Mouse (Mus musculus) heart, embryonic 14.5 days (tissue): ENCODE measurements around the gene Oog3. TPM values are rescaled to one million over a fixed set of nuclear protein-coding genes. Genes with fewer than 3 reads are reported as not detected.

Source experiments
- ATAC-seq: fragments of 200-750 bp; cut with Nextera tagmentation; 2 replicates; pipeline ENCODE4 v1.8.0; 2017; ENCODE audit warnings: low read depth, moderate TSS enrichment; ENCODE audit not compliant: insufficient number of reproducible peaks, insufficient read depth, low FRiP score
- H3K27ac ChIP-seq, 2 experiments: fragments of 200-500 bp in 1 of 2; fragments of 300-500 bp in 1 of 2; sonication (generic) in 1 of 2; replicated peaks in 1 of 2; 2 replicates each; pipeline ENCODE4 v1.5.1; 2012 to 2014; ENCODE audit warnings: low read depth in 2 of 2, low read length in 2 of 2, control low read depth in 1 of 2, mild to moderate bottlenecking in 1 of 2, mixed read lengths in 1 of 2; ENCODE audit not compliant: control insufficient read depth in 1 of 2, insufficient read depth in 1 of 2
- H3K27me3 ChIP-seq: fragments of 300-500 bp; sonication (generic); 2 replicates; pipeline ENCODE4 v1.6.1; 2014; ENCODE audit warnings: mild to moderate bottlenecking, low read length, control low read depth; ENCODE audit not compliant: control insufficient read depth, insufficient read depth
- H3K36me3 ChIP-seq: fragments of 300-500 bp; sonication (generic); 2 replicates; pipeline ENCODE4 v1.6.1; 2014; ENCODE audit warnings: mild to moderate bottlenecking, control low read depth, low read length, mixed read lengths; ENCODE audit not compliant: control insufficient read depth, insufficient read depth
- H3K4me1 ChIP-seq, 2 experiments: fragments of 200-500 bp in 1 of 2; fragments of 300-500 bp in 1 of 2; sonication (generic) in 1 of 2; 2 replicates each; pipeline ENCODE4 v1.6.1; 2012 to 2014; ENCODE audit warnings: low read length in 2 of 2, control low read depth in 1 of 2, mixed read lengths in 1 of 2; ENCODE audit not compliant: control insufficient read depth in 2 of 2, insufficient read depth in 2 of 2
- H3K4me2 ChIP-seq: fragments of 300-500 bp; sonication (generic); 2 replicates; pipeline ENCODE4 v1.6.1; 2014; ENCODE audit warnings: mild to moderate bottlenecking, low read length
- H3K4me3 ChIP-seq, 2 experiments: fragments of 200-500 bp in 1 of 2; fragments of 300-500 bp in 1 of 2; sonication (generic) in 1 of 2; 2 replicates each; pipeline ENCODE4 v1.5.1; 2012 to 2014; ENCODE audit warnings: low read length in 2 of 2, mild to moderate bottlenecking in 2 of 2, control low read depth in 1 of 2, low read depth in 1 of 2, moderate library complexity in 1 of 2; ENCODE audit not compliant: control insufficient read depth in 1 of 2, insufficient read depth in 1 of 2
- H3K9ac ChIP-seq: fragments of 300-500 bp; sonication (generic); 2 replicates; pipeline ENCODE4 v1.6.1; 2014; ENCODE audit warnings: mild to moderate bottlenecking, low read length
- H3K9me3 ChIP-seq: fragments of 300-500 bp; sonication (generic); 2 replicates; pipeline ENCODE4 v1.6.1; 2016; ENCODE audit warnings: low read length, control low read depth; ENCODE audit not compliant: control insufficient read depth
- WGBS: fragments of 180-500 bp; shearing (Covaris S2); extraction: QIAGEN DNeasy Blood & Tissue Kit; methylation state at CpG from one replicate; pipeline ENCODE4 v1.1.7; 2014; 5-methylcytosine and 5-hydroxymethylcytosine counted together
- polyA plus RNA-seq: library from polyadenylated mRNA; unstranded; fragments of >200 nt; fragmentation: Nextera tagmentation; extraction: Ambion mirVana; gene quantifications from 2 replicates; pipeline ENCODE4 v1.2.1, GENCODE M21; 2014

The Oog3 gene
- polyA plus RNA-seq = not detected in 2 replicates

DNA sequence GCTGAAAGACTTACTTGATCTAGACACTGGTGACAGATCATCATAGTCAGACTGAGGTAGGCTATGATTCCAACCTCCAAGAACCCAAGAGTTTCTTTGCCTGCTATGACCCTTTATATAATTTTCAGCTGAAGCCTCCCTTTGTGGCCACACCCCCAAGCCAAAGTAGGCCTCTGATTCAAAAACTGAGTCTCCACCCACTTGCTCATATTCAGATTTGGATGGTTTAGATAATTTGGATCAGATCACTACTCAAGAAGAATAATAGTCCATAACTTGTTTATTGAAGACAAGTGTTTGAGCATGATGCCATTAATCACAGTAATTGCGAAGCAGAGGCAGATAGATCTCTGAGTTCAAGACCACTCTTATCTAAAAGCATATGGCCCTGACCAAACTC lies at the start of gene Oog3:
TSS of gene Oog3 (minus strand) at position 101 of the 400 bp plus-strand sequence.
- no peaks in the 10 kb centered on the region for H3K36me3 ChIP-seq
- H3K4me1 ChIP-seq = no peaks in the 10 kb centered on the region
- H3K27ac ChIP-seq = no peak within 1 kb of the TSS
- no peak within 1 kb of the TSS for H3K4me3 ChIP-seq
- no peaks in the 10 kb centered on the region for H3K27me3 ChIP-seq
- H3K9me3 ChIP-seq = peaks cover 17% of the 10 kb centered on the region
- no peak within 1 kb of the TSS for H3K4me2 ChIP-seq
- 64% methylated on average over 1 of the region's 1 CpGs for WGBS
- no peak for ATAC-seq
- no peak within 1 kb of the TSS for H3K9ac ChIP-seq

DNA sequence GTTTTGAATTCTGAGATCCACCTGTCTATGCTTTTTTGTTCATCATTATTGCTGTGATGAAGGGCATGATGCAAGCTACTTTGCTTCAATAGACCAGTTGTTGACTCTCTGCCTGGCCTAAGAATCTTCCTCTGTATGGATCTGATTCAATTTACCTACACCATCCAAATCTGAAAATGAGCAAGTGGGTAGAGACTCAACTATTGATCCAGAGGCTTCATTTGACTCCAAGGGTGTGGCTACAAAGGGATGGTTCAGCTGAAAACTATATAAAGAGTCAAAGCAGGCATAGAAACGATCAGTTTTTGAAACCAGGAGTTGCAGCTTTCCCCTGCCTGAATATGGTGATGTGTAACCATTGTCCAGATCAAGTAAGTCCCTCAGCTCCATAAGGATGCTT lies 28.0 kb upstream of the Oog3 start, which contains the start of gene Oog2:
TSS of gene Oog2 (plus strand) at position 301 of the 400 bp plus-strand sequence.
- ATAC-seq = no peak
- WGBS = 21% methylated on average over 1 of the region's 1 CpGs
- no peaks in the 10 kb centered on the region for H3K4me1 ChIP-seq
- H3K4me3 ChIP-seq = no peak within 1 kb of the TSS
- H3K9ac ChIP-seq = no peak within 1 kb of the TSS
- H3K36me3 ChIP-seq = no peaks in the 10 kb centered on the region
- H3K27me3 ChIP-seq = no peaks in the 10 kb centered on the region
- no peak within 1 kb of the TSS for H3K4me2 ChIP-seq
- H3K27ac ChIP-seq = no peak within 1 kb of the TSS
- H3K9me3 ChIP-seq = peaks cover 5% of the 10 kb centered on the region; the same call in 1 of the 2 replicates

Other genes starting within 250 kb of the Oog3 start
- not detected in 2 replicates for gene Pramef25, start 211.6 kb downstream of the Oog3 start, polyA plus RNA-seq
- gene Gm13101, start 195.7 kb downstream of the Oog3 start, polyA plus RNA-seq = not detected in 2 replicates
- not detected in 2 replicates for gene Pramef17, start 168.3 kb downstream of the Oog3 start, polyA plus RNA-seq
- gene Pramel4, start 103.5 kb downstream of the Oog3 start, polyA plus RNA-seq = not detected in 2 replicates
- not detected in 2 replicates for gene Gm13102, start 56.2 kb downstream of the Oog3 start, polyA plus RNA-seq
- not detected in 2 replicates for gene Oog2, start 28.1 kb upstream of the Oog3 start, polyA plus RNA-seq
- not detected in 2 replicates for gene C87977, start 50.7 kb upstream of the Oog3 start, polyA plus RNA-seq
- not detected in 2 replicates for gene Pramel5, start 117.8 kb upstream of the Oog3 start, polyA plus RNA-seq
- not detected in 2 replicates for gene Gm13128, start 167.6 kb upstream of the Oog3 start, polyA plus RNA-seq
- not detected in 2 replicates for gene Gm13119, start 195.3 kb upstream of the Oog3 start, polyA plus RNA-seq
- not detected in 2 replicates for gene Pramef20, start 215.3 kb upstream of the Oog3 start, polyA plus RNA-seq
- not detected in 2 replicates for gene Pramef12, start 245.8 kb upstream of the Oog3 start, polyA plus RNA-seq